Mouse (Mus musculus) CH12.LX (cell line): ENCODE results near the gene Efemp2. TPM values are rescaled to one million over a fixed set of nuclear protein-coding genes. Genes with fewer than 3 reads are reported as not detected.

Source experiments
- DNase-seq: peaks from one replicate; pipeline ENCODE4 v3.0.0-alpha.2; 2013; ENCODE audit errors: extremely low read depth
- H3K27ac ChIP-seq: 2 replicates; pipeline ENCODE4 v1.5.1; 2012; ENCODE audit warnings: low read depth, mild to moderate bottlenecking, control low read depth, moderate library complexity; ENCODE audit not compliant: insufficient read depth
- H3K27me3 ChIP-seq: replicated peaks from 2 replicates; pipeline ENCODE3; 2012; ENCODE audit warnings: inconsistent platforms
- H3K36me3 ChIP-seq, 2 experiments: replicated peaks in 1 of 2; 2 replicates each; pipeline versions ENCODE3 to v1.6.1; 2012; ENCODE audit warnings: inconsistent platforms in 1 of 2, low read length in 1 of 2, mild to moderate bottlenecking in 1 of 2, mixed read lengths in 1 of 2, moderate library complexity in 1 of 2; ENCODE audit not compliant: control insufficient read depth in 1 of 2, insufficient read depth in 1 of 2
- H3K4me1 ChIP-seq, 2 experiments: 2 replicates each; pipeline ENCODE4 v1.6.1; 2012; ENCODE audit warnings: inconsistent platforms in 1 of 2, moderate library complexity in 1 of 2; ENCODE audit not compliant: insufficient read depth in 2 of 2, control insufficient read depth in 1 of 2
- H3K4me2 ChIP-seq: 2 replicates; pipeline ENCODE4 v1.6.1; 2012; ENCODE audit warnings: low read depth, mild to moderate bottlenecking, control low read depth; ENCODE audit not compliant: poor library complexity, insufficient read depth, severe bottlenecking
- H3K4me3 ChIP-seq, 3 experiments: fragments of 150-350 bp in 1 of 3; sonication (generic) in 1 of 3; replicated peaks in 1 of 3; 2 replicates each; pipeline versions ENCODE3 to v1.5.1; 2011 to 2012; ENCODE audit warnings: low read depth in 2 of 3, low read length in 2 of 3, mild to moderate bottlenecking in 2 of 3, moderate library complexity in 2 of 3, control low read depth in 1 of 3, improper control_type of control experiment in 1 of 3, inconsistent platforms in 1 of 3, mixed read lengths in 1 of 3; ENCODE audit not compliant: poor library complexity in 1 of 3
- H3K79me2 ChIP-seq: replicated peaks from 2 replicates; pipeline ENCODE4 v1.6.1; 2012; ENCODE audit warnings: mild to moderate bottlenecking, moderate library complexity; ENCODE audit not compliant: control insufficient read depth, poor library complexity, insufficient read depth, severe bottlenecking; ENCODE audit errors: extremely low read depth
- H3K9ac ChIP-seq: 2 replicates; pipeline ENCODE4 v1.6.1; 2012; ENCODE audit warnings: low read depth, mild to moderate bottlenecking, control low read depth, moderate library complexity; ENCODE audit not compliant: insufficient read depth
- H3K9me3 ChIP-seq: replicated peaks from 2 replicates; pipeline ENCODE3; 2012; ENCODE audit warnings: low read length, inconsistent platforms, mixed read lengths
- BHLHE40 ChIP-seq: IDR thresholded peaks from 2 replicates; pipeline ENCODE4 v1.6.1; 2011; ENCODE audit warnings: mild to moderate bottlenecking, low read depth, low read length, improper control_type of control experiment
- CHD1 ChIP-seq: IDR thresholded peaks from 2 replicates; pipeline ENCODE4 v1.6.1; 2012; ENCODE audit warnings: low read depth, low read length, improper control_type of control experiment, inconsistent platforms
- CHD2 ChIP-seq: IDR thresholded peaks from 2 replicates; pipeline ENCODE4 v1.6.1; 2011; ENCODE audit warnings: low read length, improper control_type of control experiment
- CTCF ChIP-seq, 2 experiments: IDR thresholded peaks in 1 of 2; conservative IDR thresholded peaks in 1 of 2; 2 replicates each; pipeline ENCODE4 v1.5.1; 2011 to 2012; ENCODE audit warnings: low read depth in 2 of 2, low read length in 2 of 2, improper control_type of control experiment in 1 of 2, inconsistent platforms in 1 of 2, mild to moderate bottlenecking in 1 of 2, moderate library complexity in 1 of 2
- E2F4 ChIP-seq: IDR thresholded peaks from 2 replicates; pipeline ENCODE4 v1.6.1; 2011; ENCODE audit warnings: low read depth, low read length, improper control_type of control experiment; ENCODE audit not compliant: insufficient replicate concordance
- ELF1 ChIP-seq: IDR thresholded peaks from 2 replicates; pipeline ENCODE4 v1.6.1; 2014; ENCODE audit warnings: low read depth, mild to moderate bottlenecking, inconsistent platforms, low read length, improper control_type of control experiment
- EP300 ChIP-seq: IDR thresholded peaks from 2 replicates; pipeline ENCODE4 v1.6.1; 2011; ENCODE audit warnings: low read length, improper control_type of control experiment
- ETS1 ChIP-seq: conservative IDR thresholded peaks from 2 replicates; pipeline ENCODE4 v1.6.1; 2012; ENCODE audit warnings: low read depth, mild to moderate bottlenecking, inconsistent platforms, low read length, improper control_type of control experiment, moderate library complexity
- GABPA ChIP-seq: IDR thresholded peaks from 2 replicates; pipeline ENCODE4 v1.6.1; 2012; ENCODE audit warnings: low read depth, low read length, improper control_type of control experiment, inconsistent platforms; ENCODE audit not compliant: insufficient replicate concordance
- HCFC1 ChIP-seq: IDR thresholded peaks from 2 replicates; pipeline ENCODE4 v1.6.1; 2012; ENCODE audit warnings: low read depth, mild to moderate bottlenecking, inconsistent platforms, low read length, improper control_type of control experiment
- IRF4 ChIP-seq: IDR thresholded peaks from 2 replicates; pipeline ENCODE4 v1.6.1; 2014; ENCODE audit warnings: low read depth, mild to moderate bottlenecking, inconsistent platforms, low read length, improper control_type of control experiment
- JUN ChIP-seq: IDR thresholded peaks from 2 replicates; pipeline ENCODE4 v1.6.1; 2011; ENCODE audit warnings: low read depth, mild to moderate bottlenecking, low read length, improper control_type of control experiment, moderate library complexity; ENCODE audit not compliant: insufficient read depth
- JUND ChIP-seq: conservative IDR thresholded peaks from 2 replicates; pipeline ENCODE4 v1.6.1; 2011; ENCODE audit warnings: low read depth, low read length, improper control_type of control experiment
- MAFK ChIP-seq: IDR thresholded peaks from 2 replicates; pipeline ENCODE4 v1.6.1; 2011; ENCODE audit warnings: low read length, improper control_type of control experiment; ENCODE audit not compliant: insufficient replicate concordance
- MAX ChIP-seq: IDR thresholded peaks from 2 replicates; pipeline ENCODE4 v1.6.1; 2011; ENCODE audit warnings: low read length, improper control_type of control experiment
- MAZ ChIP-seq: IDR thresholded peaks from 2 replicates; pipeline ENCODE4 v1.6.1; 2012; ENCODE audit warnings: low read depth, mild to moderate bottlenecking, inconsistent platforms, low read length, improper control_type of control experiment, moderate library complexity
- MEF2A ChIP-seq: IDR thresholded peaks from 2 replicates; pipeline ENCODE4 v1.6.1; 2014; ENCODE audit warnings: low read depth, mild to moderate bottlenecking, inconsistent platforms, low read length, improper control_type of control experiment, borderline replicate concordance
- MXI1 ChIP-seq: IDR thresholded peaks from 2 replicates; pipeline ENCODE4 v1.6.1; 2011; ENCODE audit warnings: mild to moderate bottlenecking, low read depth, low read length, improper control_type of control experiment
- MYC ChIP-seq: IDR thresholded peaks from 2 replicates; pipeline ENCODE4 v1.6.1; 2011; ENCODE audit warnings: low read depth, mild to moderate bottlenecking, improper control_type of control experiment, low read length
- NELFE ChIP-seq: IDR thresholded peaks from 2 replicates; pipeline ENCODE4 v1.6.1; 2011; ENCODE audit warnings: low read depth, low read length, improper control_type of control experiment
- NRF1 ChIP-seq: IDR thresholded peaks from 2 replicates; pipeline ENCODE4 v1.6.1; 2014; ENCODE audit warnings: low read depth, mild to moderate bottlenecking, inconsistent platforms, low read length, improper control_type of control experiment, moderate library complexity
- PAX5 ChIP-seq: IDR thresholded peaks from 2 replicates; pipeline ENCODE4 v1.6.1; 2012; ENCODE audit warnings: low read length, inconsistent platforms, mixed read lengths
- RCOR1 ChIP-seq: conservative IDR thresholded peaks from 2 replicates; pipeline ENCODE4 v1.6.1; 2012; ENCODE audit warnings: low read depth, mild to moderate bottlenecking, inconsistent platforms, low read length, improper control_type of control experiment
- SMC3 ChIP-seq: IDR thresholded peaks from 2 replicates; pipeline ENCODE4 v1.6.1; 2011; ENCODE audit warnings: low read depth, low read length, improper control_type of control experiment
- TBP ChIP-seq: conservative IDR thresholded peaks from 2 replicates; pipeline ENCODE4 v1.6.1; 2011; ENCODE audit warnings: low read depth, low read length, improper control_type of control experiment
- UBTF ChIP-seq: IDR thresholded peaks from 2 replicates; pipeline ENCODE4 v1.6.1; 2012; ENCODE audit warnings: low read depth, mild to moderate bottlenecking, inconsistent platforms, low read length, improper control_type of control experiment, moderate library complexity
- USF1 ChIP-seq: IDR thresholded peaks from 2 replicates; pipeline ENCODE4 v1.6.1; 2014; ENCODE audit warnings: low read depth, mild to moderate bottlenecking, inconsistent platforms, low read length, improper control_type of control experiment
- ZC3H11A ChIP-seq: IDR thresholded peaks from 2 replicates; pipeline ENCODE4 v1.6.1; 2012; ENCODE audit warnings: low read depth, mild to moderate bottlenecking, inconsistent platforms, low read length, improper control_type of control experiment
- ZMIZ1 ChIP-seq: IDR thresholded peaks from 2 replicates; pipeline ENCODE4 v1.6.1; 2012; ENCODE audit warnings: low read depth, mild to moderate bottlenecking, inconsistent platforms, low read length, improper control_type of control experiment
- ZNF384 ChIP-seq: IDR thresholded peaks from 2 replicates; pipeline ENCODE4 v1.6.1; 2012; ENCODE audit warnings: low read depth, low read length, improper control_type of control experiment, inconsistent platforms
- dilution Hi-C: fragments of 300-500 bp; cut with MboI; formaldehyde crosslinking; loops from 2 replicates; pipeline ENCODE4 v1.14.3; 2020; ENCODE audit warnings: low sequenced_read_pairs; ENCODE audit not compliant: extremely low pct_unique_long_range_greater_than_20kb, extremely low pct_ligation_motif_present
- in situ Hi-C: fragments of 300-500 bp; cut with MboI; formaldehyde crosslinking; loops from 3 replicates; pipeline ENCODE4 v1.14.3; 2019; ENCODE audit warnings: low sequenced_read_pairs, low pct_ligation_motif_present, low pct_unique_long_range_greater_than_20kb, mixed read lengths
- polyA plus RNA-seq: library from polyadenylated mRNA; unstranded; fragments of >175 nt; gene quantifications from 2 replicates; pipeline ENCODE4 v1.2.1, GENCODE M21; 2012; ENCODE audit warnings: low read depth; ENCODE audit not compliant: insufficient read length
- total RNA-seq, 2 experiments: library from RNA; depleted of rRNA; stranded (reverse); fragments of 300-350 nt in 1 of 2; fragments of >200 nt in 1 of 2; gene quantifications; 2 replicates each; pipeline ENCODE4 v1.2.3; 2012 to 2014

Gene Efemp2
- total and polyA plus RNA-seq, 3 experiments = 0.50 to 0.51 TPM; not detected in 1

- TF ChIP-seq ZC3H11A (no peak), NRF1 (peak; percentile 80), EP300 (no peak), GABPA (no peak; the same call in 1 of the 2 replicates), E2F4 (no peak), MAFK (no peak), MEF2A (peak; percentile 91), JUND (no peak), ETS1 (0 out of 2 replicates have a peak, but pooled peaks have one; percentile 4), USF1 (no peak), HCFC1 (peak; percentile 94), RCOR1 (no peak; the same call in 1 of the 2 replicates), JUN (no peak), MAZ (peak; percentile 79; the same call in 1 of the 2 replicates), UBTF (no peak; the same call in 1 of the 2 replicates), IRF4 (no peak), MAX (no peak), TBP (peak; percentile 92), SMC3 (no peak; the same call in 1 of the 2 replicates), PAX5 (no peak)
- TF ChIP-seq, all 38 proteins: peak for 19
Measured at GRCm38 (mm10) chr19:5490313-5490897, 16.7 kb downstream of the Efemp2 start, which contains the start of gene Cfl1 (continued).

- Histone ChIP-seq H3K9ac (peak overlapping the region; percentile 80), H3K4me3 (peak overlapping the region; percentile 82 to 99 (median 90)), H3K36me3 (peaks cover 34 to 44% of the 10 kb centered on the region in 2 experiments), H3K79me2 (peaks cover 24% of the 10 kb centered on the region), H3K27ac (peak overlapping the region; percentile 92), H3K4me2 (no peak overlapping the region), H3K27me3 (no peaks in the 10 kb centered on the region), H3K4me1 (peaks cover 6 to 33% of the 10 kb centered on the region in 2 experiments; a peak in 3 of 4 replicates), H3K9me3 (no peaks in the 10 kb centered on the region)
- dilution Hi-C loops = no loop called here
- DNase-seq = peak; percentile 91
- in situ Hi-C loops = loop anchor here (5.0 kb wide), 1 partner anchor 34 kb away; the partner anchor contains the start of gene Ccdc85b
- TF ChIP-seq HCFC1 (peak; percentile 40; the same call in 1 of the 2 replicates), BHLHE40 (peak; percentile 86), CTCF (conservative IDR thresholded peaks at IDR 0.05 in 1 of 2, IDR thresholded peaks at IDR 0.05 in 1 of 2; ENCODE audit: low read depth in 2 of 2, low read length in 2 of 2) (no peak), UBTF (no peak; the same call in 1 of the 2 replicates), MAX (peak; percentile 81), JUN (no peak), JUND (no peak), ELF1 (peak; percentile 79), ZNF384 (no peak), MYC (peak; percentile 8; the same call in 1 of the 2 replicates), MXI1 (peak; percentile 94), MAFK (no peak), ZMIZ1 (peak; percentile 91; the same call in 1 of the 2 replicates), GABPA (no peak), NELFE (peak; percentile 62), SMC3 (no peak), ETS1 (peak; percentile 20; the same call in 1 of the 2 replicates), CHD1 (no peak; the same call in 1 of the 2 replicates), MEF2A (no peak), IRF4 (0 out of 2 replicates have a peak, but pooled peaks have one; percentile 8), CHD2 (no peak; the same call in 1 of the 2 replicates), TBP (peak; percentile 70; the same call in 1 of the 2 replicates), PAX5 (no peak)
Measured at GRCm38 (mm10) chr19:5490898-5491708, 17.3 kb downstream of the Efemp2 start.
